Mouse (Mus musculus): Measurements from ENCODE around the gene Zmym6.

Zmym6 gene

DNA sequence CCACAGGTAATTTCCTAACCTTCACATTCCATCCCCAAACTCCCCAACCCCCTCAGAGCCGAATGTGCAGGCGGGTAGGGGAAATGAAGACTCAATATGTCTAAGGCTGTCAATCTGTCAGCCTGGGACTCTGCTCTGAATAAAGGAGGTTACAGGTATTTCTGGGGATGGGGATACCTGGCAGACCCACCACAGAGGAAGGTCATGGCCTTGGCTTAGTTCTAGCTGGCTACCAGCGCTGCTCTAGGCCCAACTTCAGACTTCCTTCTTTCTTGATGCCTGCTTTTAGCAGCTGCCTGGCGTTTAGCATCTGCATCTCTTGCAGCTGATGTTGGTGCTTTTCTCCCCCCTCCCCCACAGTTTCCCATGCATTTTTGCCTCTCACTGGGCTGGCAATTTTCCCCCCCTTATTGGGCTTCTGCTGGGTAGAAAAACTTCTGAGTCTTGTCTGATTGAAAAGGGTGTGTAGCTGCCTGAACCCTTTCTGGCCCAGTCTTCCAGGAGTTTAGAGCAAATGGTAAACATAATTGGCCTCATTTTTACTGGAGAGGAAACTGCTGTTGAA, 94.2 kb downstream of the Zmym6 start:
- in situ Hi-C loops (cut with MboI; ENCODE audit: low pct_unique_long_range_greater_than_20kb in 1 of 2, low sequenced_read_pairs in 2 of 2, unreplicated experiment in 1 of 2) = no loop called here

DNA sequence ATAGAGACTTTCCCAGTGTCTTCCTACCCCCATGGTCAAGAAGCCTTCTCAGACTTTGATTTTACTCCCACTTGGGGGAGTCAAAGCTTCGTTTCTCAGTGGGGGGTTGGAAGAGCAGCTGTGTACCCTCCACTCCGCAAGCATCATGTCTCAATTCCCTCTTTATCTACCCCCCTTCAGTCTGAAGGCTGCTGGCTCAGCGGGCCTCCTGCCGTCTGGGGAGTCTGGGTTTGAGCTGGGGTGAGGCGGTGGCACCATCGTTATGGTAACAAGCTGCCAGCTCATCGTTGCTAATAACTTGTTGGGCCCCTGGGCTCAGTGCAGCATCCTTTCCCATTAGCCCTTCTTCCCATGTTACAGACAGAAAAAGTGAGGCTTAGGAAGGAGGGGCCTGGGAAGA, 94.9 kb downstream of the Zmym6 start:
- in situ Hi-C loops (cut with MboI; ENCODE audit: low pct_unique_long_range_greater_than_20kb in 1 of 2, low sequenced_read_pairs in 2 of 2, unreplicated experiment in 1 of 2) = no loop called here

DNA sequence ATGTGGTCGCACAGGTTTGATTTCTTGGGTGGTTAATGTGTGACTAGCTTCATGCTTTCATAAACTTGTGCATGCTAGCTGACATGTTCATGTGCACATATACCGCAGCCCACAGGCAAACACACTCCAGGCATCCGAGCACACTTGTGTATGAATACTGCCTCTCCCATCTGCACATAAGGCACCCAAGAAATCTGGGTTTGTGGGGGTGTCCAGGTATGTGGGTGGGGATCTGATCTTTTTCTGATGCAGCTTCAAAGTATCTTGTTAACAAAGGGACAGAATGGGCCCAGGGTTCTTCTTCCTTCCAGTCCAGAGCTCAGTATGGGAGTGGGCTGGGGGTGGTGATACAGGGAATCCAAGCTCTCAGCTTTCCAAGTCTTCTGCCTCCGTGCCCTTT, 95.4 kb downstream of the Zmym6 start:
- in situ Hi-C loops (cut with MboI; ENCODE audit: low pct_unique_long_range_greater_than_20kb in 1 of 2, low sequenced_read_pairs in 2 of 2, unreplicated experiment in 1 of 2) = no loop called here

DNA sequence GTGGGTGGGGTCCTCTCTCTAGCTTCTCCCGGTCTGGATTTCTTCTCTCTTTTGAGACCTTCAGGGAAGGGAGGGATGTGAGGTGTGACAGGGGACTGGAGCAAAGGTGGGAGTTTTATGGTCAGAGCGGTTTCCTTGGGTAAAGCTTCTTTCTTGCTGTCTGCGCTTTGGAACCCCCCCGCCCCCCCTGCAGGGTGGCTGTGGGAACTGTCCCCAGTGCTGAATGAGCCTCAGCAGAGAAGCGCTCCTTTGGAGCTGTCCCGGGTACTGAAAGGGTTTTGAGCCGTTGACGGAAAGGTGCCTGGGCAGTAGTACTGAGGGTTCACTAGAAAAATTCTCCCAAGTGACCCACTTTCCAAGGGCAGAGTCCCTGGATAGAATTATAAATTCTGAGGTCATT, 96.3 kb downstream of the Zmym6 start:
- in situ Hi-C loops (cut with MboI; ENCODE audit: low pct_unique_long_range_greater_than_20kb in 1 of 2, low sequenced_read_pairs in 2 of 2, unreplicated experiment in 1 of 2) = no loop called here

All from mouse embryonic stem cell (cell line).